Mouse (Mus musculus): Measurements from ENCODE around the gene 1700021F07Rik. TPM values are rescaled to one million over a fixed set of nuclear protein-coding genes. Genes with fewer than 3 reads are reported as not detected.

1700021F07Rik gene
- polyA plus RNA-seq, 1 experiment from 2014 or later, result not detected

DNA sequence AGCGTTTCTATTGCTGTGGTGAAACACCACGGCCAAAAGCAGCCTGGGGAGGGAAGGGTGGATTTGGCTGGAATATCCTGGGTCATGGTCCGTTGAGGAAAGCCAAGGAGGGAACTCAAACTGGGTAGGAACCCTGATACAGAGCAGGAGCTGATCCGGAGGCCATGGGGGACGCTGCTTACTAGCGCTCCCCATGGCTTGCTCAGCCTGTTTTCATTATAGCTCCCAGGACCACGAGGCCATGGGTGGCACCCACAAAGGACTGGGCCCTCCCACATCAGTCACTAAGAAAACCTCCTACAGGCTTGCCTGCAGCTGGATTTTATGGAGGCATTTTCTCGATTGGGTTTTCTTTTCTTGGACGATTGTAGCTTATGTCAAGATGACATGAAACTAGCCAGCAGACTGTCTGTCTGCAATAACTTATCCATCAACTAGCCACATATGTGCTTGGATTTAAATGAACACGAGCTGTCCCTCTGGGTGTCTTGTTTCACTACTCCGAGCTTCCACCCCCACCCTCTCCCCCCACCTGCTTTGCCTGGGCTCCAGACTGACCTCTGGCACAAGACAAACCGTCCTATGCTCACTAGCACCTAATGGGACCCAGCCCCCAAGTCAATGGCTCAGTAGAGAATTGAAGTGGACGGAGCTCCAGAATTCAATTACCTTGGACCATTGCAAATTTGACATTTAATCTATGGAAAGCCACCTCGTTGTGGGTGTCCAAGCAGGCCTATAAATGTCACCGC lies 10.5 kb downstream of the 1700021F07Rik start:
- H3K27me3 ChIP-seq (ENCODE audit: control insufficient read depth, insufficient read depth, low read length), result no peaks in the 10 kb centered on the region

DNA sequence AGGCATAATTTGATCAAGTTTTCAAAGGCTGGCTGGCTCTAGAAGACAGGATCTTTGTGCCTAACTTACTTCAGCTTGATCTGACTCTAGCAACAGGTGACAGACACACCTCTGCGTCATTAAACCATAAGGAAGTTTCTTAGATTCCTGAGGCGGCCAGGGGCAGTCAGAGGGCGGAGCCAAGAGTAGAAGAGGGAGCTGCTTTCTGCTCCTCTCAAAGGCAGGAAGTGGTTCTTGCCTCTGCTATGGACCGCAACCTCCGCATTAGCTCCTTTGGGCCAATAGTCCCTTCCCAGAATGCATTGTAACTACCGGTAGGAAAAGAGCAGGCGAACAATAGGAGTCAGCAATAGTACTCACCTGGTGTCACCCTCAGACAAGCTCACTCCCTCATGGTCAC lies 12.2 kb downstream of the 1700021F07Rik start:
- Histone ChIP-seq H3K36me3 (ENCODE audit: control insufficient read depth, insufficient read depth, low read length) (no peaks in the 10 kb centered on the region), H3K9me3 (ENCODE audit: control insufficient read depth, low read depth, low read length) (no peaks in the 10 kb centered on the region), H3K27me3 (ENCODE audit: control insufficient read depth, insufficient read depth, low read length) (no peaks in the 10 kb centered on the region), H3K4me1 (ENCODE audit: control insufficient read depth, insufficient read depth, low read length) (no peaks in the 10 kb centered on the region), H3K27ac (ENCODE audit: low read length) (no peak overlapping the region), H3K9ac (replicated peaks; ENCODE audit: low read depth, low read length) (no peak overlapping the region), H3K4me3 (ENCODE audit: low read depth, low read length) (no peak overlapping the region), H3K4me2 (replicated peaks; ENCODE audit: low read depth, low read length) (no peak overlapping the region)
- no peak for ATAC-seq (ENCODE audit: insufficient number of reproducible peaks, insufficient read depth, low FRiP score, low read depth)
- 73% methylated on average over 7 of the region's 7 CpGs for WGBS

More for the DNA sequence above, 10.5 kb downstream of the 1700021F07Rik start:
- Histone ChIP-seq H3K4me1 (ENCODE audit: control insufficient read depth, insufficient read depth, low read length) (no peaks in the 10 kb centered on the region), H3K36me3 (ENCODE audit: control insufficient read depth, insufficient read depth, low read length) (no peaks in the 10 kb centered on the region), H3K4me2 (replicated peaks; ENCODE audit: low read depth, low read length) (no peak overlapping the region), H3K9ac (replicated peaks; ENCODE audit: low read depth, low read length) (no peak overlapping the region), H3K9me3 (ENCODE audit: control insufficient read depth, low read depth, low read length) (no peaks in the 10 kb centered on the region), H3K27ac (ENCODE audit: low read length) (no peak overlapping the region), H3K4me3 (ENCODE audit: low read depth, low read length) (no peak overlapping the region)
- WGBS, result 66% methylated on average over 15 of the region's 15 CpGs
- no peak for ATAC-seq (ENCODE audit: insufficient number of reproducible peaks, insufficient read depth, low FRiP score, low read depth)

GRCm38 (mm10) chr2:173535390-173535789 lies 13.0 kb downstream of the 1700021F07Rik start:
- H3K4me1 ChIP-seq (ENCODE audit: control insufficient read depth, insufficient read depth, low read length), result 0 out of 2 replicates have a peak, but pooled peaks cover 3% of the 10 kb centered on the region
- no peak overlapping the region for H3K4me2 ChIP-seq (replicated peaks; ENCODE audit: low read depth, low read length)
- WGBS, result 89% methylated on average over 18 of the region's 18 CpGs

GRCm38 (mm10) chr2:173535886-173536285 lies 13.5 kb downstream of the 1700021F07Rik start:
- Histone ChIP-seq H3K27me3 (ENCODE audit: control insufficient read depth, insufficient read depth, low read length) (no peaks in the 10 kb centered on the region), H3K9me3 (ENCODE audit: control insufficient read depth, low read depth, low read length) (no peaks in the 10 kb centered on the region), H3K27ac (ENCODE audit: low read length) (no peak overlapping the region), H3K4me3 (ENCODE audit: low read depth, low read length) (no peak overlapping the region), H3K9ac (replicated peaks; ENCODE audit: low read depth, low read length) (no peak overlapping the region), H3K36me3 (ENCODE audit: control insufficient read depth, insufficient read depth, low read length) (no peaks in the 10 kb centered on the region), H3K4me1 (ENCODE audit: control insufficient read depth, insufficient read depth, low read length) (0 out of 2 replicates have a peak, but pooled peaks cover 3% of the 10 kb centered on the region), H3K4me2 (replicated peaks; ENCODE audit: low read depth, low read length) (no peak overlapping the region)
- ATAC-seq (ENCODE audit: insufficient number of reproducible peaks, insufficient read depth, low FRiP score, low read depth), result no peak
- 74% methylated on average over 9 of the region's 9 CpGs for WGBS

More at GRCm38 (mm10) chr2:173535390-173535789, 13.0 kb downstream of the 1700021F07Rik start:
- Histone ChIP-seq H3K4me3 (ENCODE audit: low read depth, low read length) (no peak overlapping the region), H3K9ac (replicated peaks; ENCODE audit: low read depth, low read length) (no peak overlapping the region), H3K27me3 (ENCODE audit: control insufficient read depth, insufficient read depth, low read length) (no peaks in the 10 kb centered on the region), H3K36me3 (ENCODE audit: control insufficient read depth, insufficient read depth, low read length) (no peaks in the 10 kb centered on the region), H3K27ac (ENCODE audit: low read length) (no peak overlapping the region), H3K9me3 (ENCODE audit: control insufficient read depth, low read depth, low read length) (no peaks in the 10 kb centered on the region)
- no peak for ATAC-seq (ENCODE audit: insufficient number of reproducible peaks, insufficient read depth, low FRiP score, low read depth)

GRCm38 (mm10) chr2:173539781-173540180 lies 17.4 kb downstream of the 1700021F07Rik start:
- 47% methylated on average over 15 of the region's 15 CpGs for WGBS
- Histone ChIP-seq H3K4me2 (replicated peaks; ENCODE audit: low read depth, low read length) (no peak overlapping the region), H3K9ac (replicated peaks; ENCODE audit: low read depth, low read length) (no peak overlapping the region), H3K9me3 (ENCODE audit: control insufficient read depth, low read depth, low read length) (no peaks in the 10 kb centered on the region), H3K4me3 (ENCODE audit: low read depth, low read length) (no peak overlapping the region), H3K27me3 (ENCODE audit: control insufficient read depth, insufficient read depth, low read length) (no peaks in the 10 kb centered on the region), H3K27ac (ENCODE audit: low read length) (no peak overlapping the region), H3K36me3 (ENCODE audit: control insufficient read depth, insufficient read depth, low read length) (no peaks in the 10 kb centered on the region), H3K4me1 (ENCODE audit: control insufficient read depth, insufficient read depth, low read length) (0 out of 2 replicates have a peak, but pooled peaks cover 3% of the 10 kb centered on the region)
- no peak for ATAC-seq (ENCODE audit: insufficient number of reproducible peaks, insufficient read depth, low FRiP score, low read depth)

DNA sequence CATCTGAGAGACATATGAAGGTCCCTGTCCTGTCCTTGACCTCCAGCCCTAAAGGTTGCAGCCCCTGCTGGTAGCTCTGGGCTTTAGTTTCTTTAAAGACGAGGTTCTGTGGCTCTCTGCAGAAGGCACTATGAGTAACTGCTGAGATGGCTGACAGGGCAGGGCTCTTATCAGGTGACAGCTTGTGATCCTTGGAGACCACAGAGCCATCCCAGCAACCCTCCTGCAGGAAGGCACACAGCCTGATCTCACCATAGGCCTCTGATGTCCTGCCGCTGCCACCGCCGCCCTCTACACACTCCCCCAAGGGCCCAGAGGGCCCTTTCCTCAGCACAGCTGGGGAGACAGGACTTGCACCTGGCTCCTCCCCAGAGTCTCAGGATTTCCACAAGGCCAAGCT lies 19.4 kb downstream of the 1700021F07Rik start:
- H3K27me3 ChIP-seq (ENCODE audit: control insufficient read depth, insufficient read depth, low read length), result no peaks in the 10 kb centered on the region
- no peaks in the 10 kb centered on the region for H3K9me3 ChIP-seq (ENCODE audit: control insufficient read depth, low read depth, low read length)
- no peak overlapping the region for H3K9ac ChIP-seq (replicated peaks; ENCODE audit: low read depth, low read length)
- H3K27ac ChIP-seq (ENCODE audit: low read length), result no peak overlapping the region
- 68% methylated on average over 4 of the region's 4 CpGs for WGBS
- ATAC-seq (ENCODE audit: insufficient number of reproducible peaks, insufficient read depth, low FRiP score, low read depth), result no peak
- no peak overlapping the region for H3K4me3 ChIP-seq (ENCODE audit: low read depth, low read length)
- no peak overlapping the region for H3K4me2 ChIP-seq (replicated peaks; ENCODE audit: low read depth, low read length)
- no peaks in the 10 kb centered on the region for H3K36me3 ChIP-seq (ENCODE audit: control insufficient read depth, insufficient read depth, low read length)
- 0 out of 2 replicates have a peak, but pooled peaks cover 3% of the 10 kb centered on the region for H3K4me1 ChIP-seq (ENCODE audit: control insufficient read depth, insufficient read depth, low read length)

DNA sequence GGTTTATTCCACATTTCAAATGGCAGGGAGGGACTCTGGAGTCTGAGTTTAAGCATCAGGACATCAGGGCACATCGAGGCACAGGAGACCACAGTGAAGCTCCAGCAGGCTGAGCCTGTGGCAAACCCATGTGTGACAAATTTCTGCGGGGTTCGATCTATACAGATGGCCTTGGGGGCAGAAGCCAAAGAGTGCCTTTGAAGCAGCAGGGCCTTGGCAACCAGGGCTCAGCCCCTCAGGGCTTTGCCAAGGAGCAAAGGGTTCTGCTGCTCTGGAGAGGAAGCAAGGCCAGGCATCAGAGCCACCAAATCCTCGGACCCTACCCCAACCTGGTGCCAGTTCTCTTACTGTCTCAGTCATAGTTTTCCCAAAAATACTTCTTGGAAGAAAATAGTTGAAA lies 20.3 kb downstream of the 1700021F07Rik start:
- no peak overlapping the region for H3K4me2 ChIP-seq (replicated peaks; ENCODE audit: low read depth, low read length)
- no peak overlapping the region for H3K4me3 ChIP-seq (ENCODE audit: low read depth, low read length)
- no peaks in the 10 kb centered on the region for H3K9me3 ChIP-seq (ENCODE audit: control insufficient read depth, low read depth, low read length)
- 83% methylated on average over 4 of the region's 4 CpGs for whole genome bisulfite sequencing
- H3K36me3 ChIP-seq (ENCODE audit: control insufficient read depth, insufficient read depth, low read length), result no peaks in the 10 kb centered on the region
- 0 out of 2 replicates have a peak, but pooled peaks cover 3% of the 10 kb centered on the region for H3K4me1 ChIP-seq (ENCODE audit: control insufficient read depth, insufficient read depth, low read length)
- no peak overlapping the region for H3K9ac ChIP-seq (replicated peaks; ENCODE audit: low read depth, low read length)
- no peak overlapping the region for H3K27ac ChIP-seq (ENCODE audit: low read length)
- no peaks in the 10 kb centered on the region for H3K27me3 ChIP-seq (ENCODE audit: control insufficient read depth, insufficient read depth, low read length)
- no peak for ATAC-seq (ENCODE audit: insufficient number of reproducible peaks, insufficient read depth, low FRiP score, low read depth)

GRCm38 (mm10) chr2:173545992-173546703 lies 23.8 kb downstream of the 1700021F07Rik start:
- H3K9me3 ChIP-seq (ENCODE audit: control insufficient read depth, low read depth, low read length), result no peaks in the 10 kb centered on the region
- peak; percentile 66; the same call in 1 of the 2 replicates for ATAC-seq (ENCODE audit: insufficient number of reproducible peaks, insufficient read depth, low FRiP score, low read depth)
- H3K27ac ChIP-seq (ENCODE audit: low read length), result no peak overlapping the region
- no peak overlapping the region for H3K4me3 ChIP-seq (ENCODE audit: low read depth, low read length)
- H3K9ac ChIP-seq (replicated peaks; ENCODE audit: low read depth, low read length), result no peak overlapping the region
- H3K36me3 ChIP-seq (ENCODE audit: control insufficient read depth, insufficient read depth, low read length), result no peaks in the 10 kb centered on the region
- 42% methylated on average over 15 of the region's 15 CpGs for WGBS
- no peak overlapping the region for H3K4me2 ChIP-seq (replicated peaks; ENCODE audit: low read depth, low read length)
- H3K27me3 ChIP-seq (ENCODE audit: control insufficient read depth, insufficient read depth, low read length), result no peaks in the 10 kb centered on the region
- no peaks in the 10 kb centered on the region for H3K4me1 ChIP-seq (ENCODE audit: control insufficient read depth, insufficient read depth, low read length)
